Mouse (Mus musculus) mouse trophoblast stem cell (cell line): ENCODE measurements around the gene Tln2.

Source experiments
- in situ Hi-C, 2 experiments: fragments of 300-500 bp; cut with MseI, MboI; formaldehyde crosslinking; loops; 2 replicates in 1 of 2; 3 replicates in 1 of 2; pipeline ENCODE4 v1.15.1; 2025

Tln2 gene

DNA sequence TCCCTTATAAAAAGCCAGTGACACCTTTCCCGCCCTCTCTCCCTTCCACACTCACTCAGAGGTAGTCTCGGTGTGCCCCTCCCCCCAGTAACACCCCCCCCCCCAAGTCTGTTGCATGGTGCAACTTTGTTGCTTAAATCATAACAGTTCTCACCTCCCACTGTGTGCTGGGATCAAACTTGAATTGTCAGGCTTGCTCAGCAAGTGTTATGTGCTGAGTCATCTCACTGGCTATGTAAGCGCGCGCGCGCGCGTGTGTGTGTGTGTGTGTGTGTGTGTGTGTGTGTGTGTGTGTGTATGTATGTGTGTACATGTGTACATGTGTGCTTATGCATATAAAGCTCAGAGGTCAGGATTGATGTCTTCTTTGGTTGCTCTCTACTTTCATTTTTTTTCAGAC is 350.1 kb downstream of the Tln2 start:
- in situ Hi-C loops, result no loop called here

DNA sequence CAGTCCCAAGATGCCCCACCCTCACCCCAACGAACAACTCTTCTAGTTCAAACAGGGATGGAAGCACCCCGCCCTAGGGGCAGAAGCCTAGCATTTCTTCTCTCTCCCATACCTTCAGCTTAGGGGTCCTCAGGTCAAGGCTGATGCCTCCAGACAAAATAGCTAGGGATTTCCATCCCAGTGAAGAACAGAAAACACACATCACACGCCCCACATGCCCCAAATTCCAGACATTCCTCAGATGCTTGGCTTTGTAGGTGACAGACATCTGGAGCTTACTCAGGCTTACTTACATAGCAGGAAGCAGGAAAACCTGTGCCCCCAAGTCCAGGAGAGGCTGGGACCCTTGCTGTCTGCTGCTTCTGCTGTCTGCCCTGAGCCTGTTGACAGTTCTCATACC is 351.1 kb downstream of the Tln2 start:
- in situ Hi-C loops, result no loop called here

DNA sequence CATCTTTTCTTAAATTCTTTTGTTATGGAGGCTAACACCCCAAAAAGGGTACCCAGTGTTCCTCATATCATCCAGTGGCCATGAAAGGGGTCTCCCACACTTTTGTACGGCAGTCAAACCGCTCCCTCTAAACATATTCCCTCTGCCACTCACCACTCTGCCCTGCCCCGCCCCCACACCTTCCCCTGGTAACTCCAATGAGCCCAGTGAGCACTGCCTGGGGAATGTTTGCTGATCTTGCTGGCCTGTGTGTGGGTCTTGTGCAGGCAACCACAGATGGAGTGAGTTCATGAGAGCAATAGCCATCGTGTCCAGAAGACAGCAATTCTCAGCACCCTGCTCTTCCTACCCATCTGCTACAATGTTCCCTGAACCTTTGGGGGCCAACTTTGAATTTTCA is 354.3 kb downstream of the Tln2 start:
- in situ Hi-C loops, result no loop called here

DNA sequence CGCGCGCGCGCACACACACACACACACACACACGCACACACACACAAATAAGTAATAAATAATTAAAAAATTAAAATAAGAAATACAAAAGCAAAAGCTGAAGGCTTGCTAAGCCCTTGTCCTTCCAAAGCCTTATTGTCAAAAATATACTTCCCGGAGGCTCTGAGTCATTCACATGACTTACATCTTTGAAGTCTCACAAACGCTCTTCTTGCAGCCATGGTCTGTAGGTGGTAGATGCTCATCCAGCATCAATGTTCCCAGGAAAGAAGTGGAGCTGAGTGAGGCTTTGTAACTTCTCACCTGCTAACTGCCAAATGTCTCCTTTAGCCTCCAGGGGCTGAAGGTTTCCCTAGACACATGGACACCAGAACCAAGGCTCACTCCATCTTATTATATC is 362.9 kb downstream of the Tln2 start:
- in situ Hi-C loops, result no loop called here

DNA sequence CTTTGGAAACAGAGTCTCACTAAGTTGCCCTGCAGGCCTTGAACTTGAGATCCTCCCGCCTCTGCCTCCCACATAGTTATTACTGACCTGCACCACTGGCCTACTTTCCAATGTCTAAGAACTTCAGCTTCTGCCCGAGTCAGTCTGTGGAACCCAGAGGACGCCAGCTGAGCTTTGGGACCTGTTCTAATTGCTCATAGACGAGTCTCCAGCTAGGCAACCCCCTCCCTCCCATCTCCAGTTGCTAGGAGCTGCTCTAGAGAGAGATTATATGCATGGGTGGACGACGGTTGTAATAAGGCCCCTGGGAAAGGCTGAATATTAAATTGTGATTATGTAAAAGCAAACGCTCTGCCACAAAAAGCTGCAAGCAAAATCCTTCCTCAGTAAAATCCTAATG is 364.2 kb downstream of the Tln2 start:
- in situ Hi-C loops, result no loop called here

DNA sequence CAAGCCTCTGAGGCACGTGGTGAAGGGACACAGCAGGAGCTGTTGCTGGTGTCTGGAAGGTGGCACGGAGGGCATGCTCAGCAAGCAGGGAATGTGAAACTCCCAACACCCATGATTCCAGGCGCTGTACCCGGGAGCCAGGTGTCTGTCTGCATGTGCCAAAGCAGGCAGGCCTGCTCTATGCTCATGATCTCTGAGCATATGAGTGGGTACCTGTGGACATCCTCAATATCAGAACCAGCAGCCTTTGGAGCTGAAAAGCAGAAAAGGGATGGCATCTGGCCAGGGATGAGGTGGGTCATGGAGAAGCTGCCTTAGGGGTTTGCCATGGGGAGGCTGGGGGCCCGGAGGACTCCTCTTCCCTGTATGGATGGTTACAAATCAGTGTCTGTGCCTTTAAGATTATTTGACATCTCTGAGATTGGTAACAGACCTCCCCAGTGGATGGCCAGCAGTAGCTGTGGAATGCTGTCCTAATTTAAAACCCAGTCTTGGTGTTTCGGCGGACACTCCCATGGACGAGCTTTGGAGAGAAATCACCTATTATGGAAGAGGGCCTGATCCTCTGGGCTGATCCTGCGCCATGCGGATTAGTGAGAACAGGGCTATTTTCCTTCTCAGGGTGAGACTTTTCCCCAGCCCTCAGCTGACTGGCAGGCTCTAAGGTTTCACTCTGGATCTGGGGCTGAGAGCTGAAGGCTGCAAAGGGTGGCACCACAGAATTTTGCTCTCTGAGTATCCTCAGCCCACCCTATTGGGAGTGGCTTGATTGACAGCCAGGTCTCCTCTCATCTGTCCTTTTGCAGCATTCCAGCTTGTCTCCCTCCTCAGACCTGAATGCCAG is 367.8 kb downstream of the Tln2 start:
- in situ Hi-C loops, result no loop called here

DNA sequence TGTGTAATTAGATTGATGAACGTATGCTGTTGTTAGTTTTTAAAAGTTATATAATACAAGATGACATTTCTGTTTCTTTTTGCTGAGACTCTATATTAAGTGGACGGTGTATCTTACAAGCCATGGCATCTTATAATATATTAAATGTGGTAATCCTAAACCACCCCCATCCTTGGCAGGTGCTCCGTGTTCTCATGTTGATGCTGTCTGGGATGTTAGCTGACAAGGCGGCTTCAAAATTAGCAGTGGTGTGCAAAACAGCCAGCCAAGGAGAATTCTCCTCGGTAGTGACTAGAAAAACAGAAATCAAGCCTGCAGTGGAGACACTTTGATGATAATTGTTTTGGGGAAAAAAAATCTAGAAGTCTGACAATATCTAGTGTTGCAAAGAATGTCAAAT is 371.8 kb downstream of the Tln2 start:
- in situ Hi-C loops, result no loop called here

DNA sequence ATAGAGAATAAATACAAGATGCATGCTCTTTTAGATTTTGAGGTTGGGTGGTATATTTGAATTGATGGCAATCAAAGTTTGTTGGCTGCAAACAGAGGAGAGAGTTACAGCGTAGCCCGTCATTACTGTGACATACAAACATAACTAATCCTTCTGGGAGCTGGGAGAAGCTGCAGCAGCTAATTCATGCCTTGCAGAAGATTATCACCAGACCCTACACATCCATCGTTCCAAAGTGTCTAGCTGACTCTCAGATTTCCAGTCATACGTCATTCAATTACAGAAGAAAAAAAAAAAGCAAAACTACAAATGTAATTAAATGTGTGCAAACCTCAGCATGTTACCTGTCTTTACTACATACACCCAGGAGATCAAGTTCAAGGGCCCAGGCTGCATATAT is 372.3 kb downstream of the Tln2 start:
- in situ Hi-C loops, result no loop called here

DNA sequence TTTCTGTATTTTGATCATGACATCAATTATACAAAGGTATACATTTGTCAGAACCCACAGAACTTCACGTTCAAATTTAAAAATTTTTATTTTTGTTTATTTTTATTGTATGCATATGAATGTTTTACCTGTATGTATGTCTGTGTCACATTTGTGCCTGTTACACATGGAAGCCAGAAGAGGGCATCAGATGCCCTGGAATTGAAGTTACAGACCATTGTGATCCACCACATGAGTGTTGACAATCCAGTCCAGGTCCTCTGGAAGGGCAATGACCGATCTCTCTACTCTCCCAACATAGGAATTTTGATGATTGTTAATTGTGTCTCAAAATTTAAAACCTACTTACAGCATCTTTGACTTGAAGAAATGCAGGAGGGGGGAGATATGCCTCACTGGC is 374.9 kb downstream of the Tln2 start:
- in situ Hi-C loops, result no loop called here

DNA sequence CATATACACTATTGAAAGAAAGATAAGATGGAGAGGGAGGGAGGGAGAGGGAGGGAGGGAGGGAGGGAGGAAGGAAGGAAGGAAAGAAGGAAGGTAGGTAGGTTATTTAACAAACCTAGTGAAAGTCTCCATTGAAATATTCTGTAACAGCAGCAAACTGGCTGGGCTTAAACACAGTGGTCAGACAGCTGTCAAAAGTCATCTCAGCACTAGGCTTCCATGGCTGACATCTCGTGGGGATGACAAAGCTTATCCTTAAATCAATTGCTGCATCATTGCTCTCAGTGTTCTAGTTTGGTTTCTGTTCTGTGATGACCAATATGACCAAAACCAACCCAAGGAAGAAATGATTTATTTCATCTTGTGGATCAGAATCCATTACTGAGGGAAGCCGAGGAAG is 376.0 kb downstream of the Tln2 start:
- in situ Hi-C loops, result no loop called here

DNA sequence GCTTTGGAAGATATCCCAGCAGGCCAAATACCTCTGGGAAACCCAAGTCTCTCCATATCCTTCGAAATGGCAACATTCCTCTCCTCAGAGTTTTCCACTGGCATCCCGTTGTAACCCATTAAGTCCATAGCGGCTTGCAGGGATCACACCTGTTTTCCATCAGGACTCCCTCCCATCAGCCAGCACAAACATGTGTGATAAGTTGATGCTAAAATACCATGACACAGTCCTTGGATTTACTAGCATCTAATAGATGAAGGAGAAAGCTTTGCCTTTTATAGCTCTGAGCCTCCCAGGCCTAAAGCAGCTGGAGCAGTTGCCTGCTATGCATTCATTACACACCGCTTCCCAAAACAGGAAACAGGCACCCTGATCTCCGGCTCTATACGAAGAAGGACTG is 377.5 kb downstream of the Tln2 start:
- in situ Hi-C loops, result no loop called here

DNA sequence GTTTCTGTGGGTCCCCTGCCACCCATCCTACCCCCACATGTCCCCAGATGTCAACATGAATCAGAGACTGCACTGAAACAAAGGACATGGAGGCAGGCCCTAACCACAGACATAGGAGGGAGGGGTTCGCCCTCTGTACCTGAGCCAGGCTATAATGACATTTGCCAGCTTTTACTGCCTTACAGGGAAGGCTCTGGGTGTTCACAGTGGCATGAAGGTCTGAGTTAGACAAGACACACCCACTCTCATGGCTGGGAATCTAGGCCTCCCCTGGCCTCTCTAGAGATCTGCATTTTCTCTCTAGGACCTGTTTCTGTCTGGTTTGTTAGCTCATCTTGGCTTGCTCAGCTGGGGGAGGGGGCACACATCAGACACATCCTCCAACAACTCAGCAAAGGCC is 380.8 kb downstream of the Tln2 start:
- in situ Hi-C loops, result no loop called here

DNA sequence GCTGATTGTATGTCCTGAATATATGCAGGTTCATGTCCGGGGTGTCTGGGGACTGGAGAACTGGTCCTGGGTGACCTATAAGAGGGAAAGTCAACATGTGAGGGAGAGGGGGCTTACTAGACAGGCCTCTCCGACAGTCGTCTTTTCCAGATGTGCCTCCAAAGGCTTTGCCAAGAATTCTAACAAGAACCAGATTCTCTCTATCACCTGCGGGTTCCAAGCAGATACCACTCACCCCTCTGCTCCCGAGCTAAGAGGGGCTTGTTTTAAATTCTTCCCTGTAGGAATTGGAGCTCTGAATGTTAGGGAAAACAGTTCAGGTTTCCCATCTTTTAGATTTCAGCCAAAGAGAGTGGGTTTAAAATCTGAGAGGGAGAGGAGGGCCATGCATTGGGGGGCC is 381.3 kb downstream of the Tln2 start:
- in situ Hi-C loops, result no loop called here

DNA sequence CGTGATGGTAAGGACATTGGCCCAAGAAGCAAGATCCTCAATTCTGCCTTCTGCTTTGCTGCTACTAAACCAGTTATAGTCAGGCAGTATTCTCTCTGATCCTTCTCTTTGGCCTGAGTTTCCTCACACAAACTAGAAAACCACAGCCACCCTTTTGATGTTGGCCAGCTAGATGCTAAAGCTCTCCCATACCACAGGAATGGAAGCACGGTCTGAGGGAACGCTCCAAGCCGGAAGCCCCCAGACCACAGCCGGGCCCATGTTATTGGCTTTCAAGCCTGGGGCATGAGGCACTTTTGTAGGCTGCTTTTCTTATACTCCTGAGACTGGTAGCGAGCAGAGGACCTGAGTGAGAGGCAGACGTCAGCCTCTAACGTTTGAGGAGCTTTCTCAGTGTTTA is 383.4 kb downstream of the Tln2 start:
- in situ Hi-C loops, result no loop called here

DNA sequence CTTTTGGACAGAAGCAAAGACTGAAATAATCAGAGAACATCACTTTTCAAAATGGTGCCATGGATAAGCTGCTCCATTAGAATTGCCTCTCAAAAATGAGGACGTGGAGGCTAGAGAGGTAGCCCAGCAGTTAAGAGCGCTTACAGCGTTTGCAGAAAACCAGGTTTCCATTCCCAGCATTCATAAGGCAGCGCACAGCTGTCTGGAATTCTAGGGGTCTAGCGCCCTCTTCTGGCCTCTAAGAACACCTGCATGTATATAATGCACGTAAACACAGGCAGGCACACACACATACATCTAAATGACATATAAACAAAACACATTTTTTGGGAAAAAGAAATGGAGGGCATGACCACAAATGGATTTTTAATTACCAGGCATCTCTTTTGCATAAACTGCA is 385.7 kb downstream of the Tln2 start:
- in situ Hi-C loops, result no loop called here

DNA sequence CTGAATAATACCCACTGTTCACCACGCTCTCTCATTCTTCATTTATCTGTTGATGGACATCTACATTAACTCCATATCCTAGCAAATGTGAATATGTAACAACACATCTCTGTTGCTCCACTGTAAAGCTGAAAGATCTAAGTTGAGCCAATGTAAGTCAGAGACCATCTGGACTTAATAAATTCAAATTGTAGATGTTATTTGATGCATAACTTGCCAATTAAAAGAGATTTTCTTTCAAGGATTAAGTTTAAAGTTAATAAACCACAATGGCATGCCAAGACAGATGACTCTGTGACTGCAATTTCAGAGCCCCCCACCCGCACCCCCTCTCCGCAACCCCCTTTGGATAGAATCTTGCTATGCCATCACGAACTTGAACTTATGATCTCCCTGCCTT is 386.3 kb downstream of the Tln2 start:
- in situ Hi-C loops, result no loop called here

DNA sequence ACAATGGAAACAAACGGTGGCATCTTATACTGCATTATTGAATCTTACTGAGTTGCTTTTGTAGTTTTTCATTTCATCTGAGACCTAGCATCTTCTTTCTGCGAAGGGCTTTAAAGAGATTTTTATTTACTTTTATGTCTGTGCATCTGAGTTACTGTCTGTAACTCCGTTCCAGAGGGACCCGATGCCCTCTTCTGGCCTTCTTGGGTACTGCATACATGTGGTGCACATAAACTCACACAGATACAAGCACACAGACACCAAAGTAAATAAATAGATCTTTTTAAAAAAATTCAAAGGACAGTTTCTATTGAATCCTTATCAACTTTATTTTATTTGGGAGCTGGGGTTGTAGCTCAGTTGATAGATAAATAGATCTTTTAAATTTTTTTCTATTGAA is 388.1 kb downstream of the Tln2 start:
- in situ Hi-C loops, result no loop called here

DNA sequence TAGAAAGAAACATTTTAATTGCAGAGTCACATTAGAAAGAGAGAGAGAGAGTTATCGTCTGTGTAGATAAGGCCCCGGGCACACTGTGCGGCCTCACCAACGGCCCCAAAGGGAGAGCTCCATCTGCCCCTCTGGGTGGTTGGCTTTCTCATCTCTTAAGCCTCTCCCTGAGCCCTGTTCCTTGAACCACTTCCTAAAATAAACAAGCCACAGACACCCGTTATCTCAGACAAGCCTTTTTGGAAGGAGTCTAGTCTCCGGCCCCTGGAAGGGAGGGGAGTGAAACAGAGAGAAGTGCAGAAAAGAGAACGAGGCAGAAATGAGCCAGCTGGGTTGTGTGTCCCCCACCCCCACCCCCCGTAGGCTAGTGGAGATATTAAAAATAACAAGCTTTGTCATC is 388.7 kb downstream of the Tln2 start:
- in situ Hi-C loops, result no loop called here

DNA sequence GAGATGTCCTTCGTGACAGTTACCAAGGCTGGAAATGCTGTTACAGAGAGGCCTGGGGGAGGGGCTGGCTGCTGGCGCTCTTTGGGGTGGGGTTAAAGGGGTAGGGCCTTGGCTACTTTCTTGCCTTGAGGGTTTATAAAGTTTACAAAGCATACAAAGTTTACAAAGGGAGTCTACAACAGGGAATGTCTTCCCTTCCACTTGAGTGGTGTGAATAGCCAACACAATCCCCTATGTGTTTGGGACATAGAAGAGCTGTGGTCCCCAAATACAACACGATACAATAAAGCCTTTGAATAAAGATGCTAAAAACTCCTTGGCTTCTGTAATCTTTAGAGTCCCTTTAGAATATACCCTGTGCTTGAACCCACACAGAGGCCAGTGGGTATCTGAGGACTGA is 389.5 kb downstream of the Tln2 start:
- in situ Hi-C loops, result no loop called here
